Comparison of ENCODE assay signal across 24 mouse cellular contexts in the genomic region with DNA sequence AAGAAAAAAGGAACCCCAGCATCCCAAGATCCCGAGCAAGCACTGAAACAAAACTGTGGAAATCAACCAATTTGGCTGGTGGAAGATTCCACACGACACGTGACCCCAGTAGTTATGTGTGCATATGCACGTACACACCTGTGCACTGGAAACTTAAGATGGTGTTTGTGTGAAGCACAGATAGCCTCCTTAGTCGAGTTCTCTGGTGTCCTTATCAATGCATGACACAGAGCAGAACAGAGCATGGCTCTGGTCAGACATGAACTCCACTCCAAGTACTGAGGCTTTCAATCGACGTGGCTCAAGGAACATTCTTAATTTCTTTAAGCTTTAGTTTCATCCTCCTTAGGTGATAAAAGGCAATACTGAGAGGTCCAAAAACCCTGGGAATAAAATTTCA. TPM values are rescaled to one million over a fixed set of nuclear protein-coding genes. Genes with fewer than 3 reads are reported as not detected.
A peak's percentile ranks its signal among the peaks of the same experiment; 100 is the strongest.
DNase-seq lines count a peak whose midpoint lies in the region; ATAC-seq lines count a peak whose summit lies in the region.
"Had no signal": no experiment of that assay in that cellular context is flagged by ENCODE, and none has a peak within 500 bp of the region (broad histone marks: within the 10 kb centered on the region; RNA-seq: fewer than 3 reads in every experiment).

No protein-coding gene starts in this region.

- peaks cover 5% of the 10 kb centered on the region; the same call in 1 of the 2 replicates for H3K36me3 ChIP-seq in heart, embryonic 15.5 days
- no peaks in the 10 kb centered on the region for H3K36me3 ChIP-seq in liver, embryonic 15.5 days (replicated peaks)
- H3K36me3 ChIP-seq: forebrain, embryonic 10.5 days; hindbrain, embryonic 12.5 days; hindbrain, embryonic 15.5 days had no signal

- H3K9me3 ChIP-seq in heart, embryonic 15.5 days (replicated peaks) = no peaks in the 10 kb centered on the region
- H3K9me3 ChIP-seq in liver, embryonic 15.5 days (replicated peaks) = no peaks in the 10 kb centered on the region
- H3K9me3 ChIP-seq: forebrain, embryonic 10.5 days; forebrain, embryonic 13.5 days; heart, embryonic 12.5 days; hindbrain, embryonic 12.5 days; hindbrain, embryonic 15.5 days had no signal

- H3K27me3 ChIP-seq in heart, embryonic 15.5 days = no peaks in the 10 kb centered on the region
- H3K27me3 ChIP-seq in liver, embryonic 15.5 days = peaks cover 44% of the 10 kb centered on the region
- H3K27me3 ChIP-seq: heart, embryonic 12.5 days; hindbrain, embryonic 15.5 days had no signal

- ATAC-seq in heart, embryonic 15.5 days (replicated peaks; ENCODE audit: insufficient number of reproducible peaks, insufficient read depth, low FRiP score, low read depth) = no peak
- peak; percentile 53; the same call in 1 of the 2 replicates for ATAC-seq in liver, embryonic 15.5 days (ENCODE audit: insufficient read depth)
- peak; percentile 27; the same call in 1 of the 2 replicates for ATAC-seq in megakaryocyte progenitor cell, adult 5-6 weeks (replicated peaks; ENCODE audit: poor library complexity)
- ATAC-seq: forebrain, embryonic 13.5 days; forebrain, embryonic 16.5 days; Patski had no signal

- 66% methylated on average over 7 of the region's 7 CpGs for WGBS in heart, embryonic 15.5 days
- 36% methylated on average over 7 of the region's 7 CpGs for WGBS in liver, embryonic 15.5 days (ENCODE audit: insufficient replicate concordance)

- H3K4me2 ChIP-seq in heart, embryonic 15.5 days = no peak overlapping the region
- no peak overlapping the region for H3K4me2 ChIP-seq in liver, embryonic 15.5 days
- H3K4me2 ChIP-seq: forebrain, embryonic 13.5 days; heart, embryonic 12.5 days; hindbrain, embryonic 12.5 days; hindbrain, embryonic 15.5 days had no signal

- no peak overlapping the region for H3K4me3 ChIP-seq in heart, embryonic 15.5 days
- no peak overlapping the region for H3K4me3 ChIP-seq in liver, embryonic 15.5 days (replicated peaks)
- H3K4me3 ChIP-seq: forebrain, embryonic 10.5 days; forebrain, embryonic 13.5 days; gastrocnemius, adult 2 months; heart, embryonic 12.5 days; hindbrain, embryonic 12.5 days; hindbrain, embryonic 15.5 days had no signal

- H3K9ac ChIP-seq in heart, embryonic 15.5 days = no peak overlapping the region
- no peak overlapping the region for H3K9ac ChIP-seq in liver, embryonic 15.5 days
- H3K9ac ChIP-seq: forebrain, embryonic 13.5 days; heart, embryonic 12.5 days; hindbrain, embryonic 12.5 days; hindbrain, embryonic 15.5 days had no signal

- intact Hi-C loops in heart, postnatal 36 days (cut with DNase I) = no loop called here

- DNase-seq in heart, postnatal 36 days = no peak
- no peak for DNase-seq in liver
- no peak for DNase-seq in right cerebral cortex, adult 18-20 months
- DNase-seq in right cerebral cortex, postnatal 4 days = no peak
- DNase-seq: adrenal gland, postnatal 10 days; adrenal gland, postnatal 36 days; cerebellum, adult 18-20 months; cerebellum, adult 9-10 months; cerebellum, postnatal 14 days; gastrocnemius, adult 2 months; gastrocnemius, postnatal 14 days; heart, adult 18-20 months; heart, postnatal 14 days had no signal

- peak overlapping the region; percentile 99; the same call in 1 of the 2 replicates for H3K27ac ChIP-seq in heart, embryonic 15.5 days
- no peak overlapping the region for H3K27ac ChIP-seq in liver, embryonic 15.5 days (replicated peaks)
- H3K27ac ChIP-seq: forebrain, embryonic 10.5 days; gastrocnemius, adult 2 months had no signal

- peaks cover 91% of the 10 kb centered on the region for H3K4me1 ChIP-seq in heart, embryonic 15.5 days (replicated peaks)
- H3K4me1 ChIP-seq in liver, embryonic 15.5 days (replicated peaks) = peaks cover 62% of the 10 kb centered on the region

RNA-seq across cellular contexts. Expression of a gene that starts 5.1 kb away (rescaled TPM):
- polyA plus RNA-seq in heart, embryonic 15.5 days (2015; fragmentation: Nextera tagmentation; extraction: Ambion mirVana) = 21.0 and 27.2 TPM in 2 replicates
- 10 to 100 TPM; 56.3 to 72.6 TPM for total RNA-seq in heart, postnatal 36 days (2021)
- polyA plus RNA-seq in liver, embryonic 15.5 days (2015; fragmentation: Nextera tagmentation; extraction: Ambion mirVana) = 0.35 and 0.68 TPM in 2 replicates
- total RNA-seq in megakaryocyte progenitor cell, adult 5-6 weeks (2015) = not detected in 2 replicates
- total RNA-seq in megakaryocyte progenitor cell, adult 5-6 weeks (2017) = 0.12 TPM in 1 of 2 replicates, not detected in the other

RNA-seq across cellular contexts. Expression of a gene that starts 18.3 kb away (rescaled TPM):
- polyA plus RNA-seq in heart, embryonic 15.5 days (2015; fragmentation: Nextera tagmentation; extraction: Ambion mirVana) = 27.9 and 30.6 TPM in 2 replicates
- total RNA-seq in heart, postnatal 36 days (2021) = 10 to 100 TPM; 23.7 to 26.2 TPM
- 2.1 and 2.5 TPM in 2 replicates for polyA plus RNA-seq in liver, embryonic 15.5 days (2015; fragmentation: Nextera tagmentation; extraction: Ambion mirVana)
- 0.12 TPM in 1 of 2 replicates, not detected in the other for total RNA-seq in megakaryocyte progenitor cell, adult 5-6 weeks (2015)
- not detected in 2 replicates for total RNA-seq in megakaryocyte progenitor cell, adult 5-6 weeks (2017)
- total RNA-seq: hematopoietic stem cell, adult 5-6 weeks had no signal

RNA-seq across cellular contexts. Expression of a gene that starts 45.6 kb away (rescaled TPM):
- 0.81 and 1.6 TPM in 2 replicates for polyA plus RNA-seq in heart, embryonic 15.5 days (2015; fragmentation: Nextera tagmentation; extraction: Ambion mirVana)
- total RNA-seq in heart, postnatal 36 days (2021) = under 1 TPM; 0.27 to 0.75 TPM
- 0.58 and 2.2 TPM in 2 replicates for polyA plus RNA-seq in liver, embryonic 15.5 days (2015; fragmentation: Nextera tagmentation; extraction: Ambion mirVana)
- 0.90 and 1.9 TPM in 2 replicates for total RNA-seq in megakaryocyte progenitor cell, adult 5-6 weeks (2015)
- 2.6 and 3.5 TPM in 2 replicates for total RNA-seq in megakaryocyte progenitor cell, adult 5-6 weeks (2017)

RNA-seq across cellular contexts. Expression of a gene that starts 47.1 kb away (rescaled TPM):
- polyA plus RNA-seq in heart, embryonic 15.5 days (2015; fragmentation: Nextera tagmentation; extraction: Ambion mirVana) = 54.4 and 70.1 TPM in 2 replicates
- 10 to 100 TPM; 83.7 to 84.9 TPM for total RNA-seq in heart, postnatal 36 days (2021)
- 25.6 and 30.8 TPM in 2 replicates for polyA plus RNA-seq in liver, embryonic 15.5 days (2015; fragmentation: Nextera tagmentation; extraction: Ambion mirVana)
- total RNA-seq in megakaryocyte progenitor cell, adult 5-6 weeks (2015) = 23.5 and 30.9 TPM in 2 replicates
- total RNA-seq in megakaryocyte progenitor cell, adult 5-6 weeks (2017) = 12.2 and 18.1 TPM in 2 replicates

Comparison
In these comparisons a context has a peak if more than half of its experiments do, and no peak if none do; other contexts are left out.
1. RNA of a gene that starts 5.1 kb away (total RNA-seq): 56.3 to 72.6 TPM in heart, postnatal 36 days; 0.12 TPM in megakaryocyte progenitor cell, adult 5-6 weeks; every median in the first group is over 10 times any median in the second.
2. RNA of a gene that starts 18.3 kb away (total RNA-seq): 23.7 to 26.2 TPM in heart, postnatal 36 days; 0.12 TPM in megakaryocyte progenitor cell, adult 5-6 weeks; every median in the first group is over 10 times any median in the second.